Mouse (Mus musculus) lung, adult 2 months (tissue): ENCODE results near the gene Timeless. TPM values are rescaled to one million over a fixed set of nuclear protein-coding genes. Genes with fewer than 3 reads are reported as not detected.
"Not testable (repeated sequence)": the region's sequence is repeated elsewhere in the genome, so short reads cannot be mapped to it uniquely, and the experiment has no call there.

ENCODE experiments used
- DNase-seq: peaks from one replicate; pipeline ENCODE4 v3.0.0; 2022
- H3K4me1 ChIP-seq: fragments of 200-500 bp; 2 replicates; pipeline ENCODE4 v1.6.1; 2011; ENCODE audit warnings: low read length; ENCODE audit not compliant: control insufficient read depth, insufficient read depth
- H3K4me3 ChIP-seq: fragments of 200-500 bp; replicated peaks from 2 replicates; pipeline ENCODE3; 2011; ENCODE audit warnings: low read depth, mild to moderate bottlenecking, control low read depth, low read length; ENCODE audit errors: extremely low read depth
- CTCF ChIP-seq: fragments of 200-500 bp; IDR thresholded peaks from 2 replicates; pipeline ENCODE4 v1.5.1; 2011; ENCODE audit warnings: mild to moderate bottlenecking, low read length, control low read depth; ENCODE audit not compliant: insufficient read depth
- POLR2A ChIP-seq: fragments of 200-500 bp; IDR thresholded peaks from 2 replicates; pipeline ENCODE4 v1.6.1; 2011; ENCODE audit warnings: low read depth, mild to moderate bottlenecking, control low read depth, low read length, borderline replicate concordance; ENCODE audit errors: extremely low read depth
- WGBS: fragments of 180-500 bp; shearing (Covaris S2); methylation state at CpG from one replicate; pipeline ENCODE4 v1.1.7; 2018; 5-methylcytosine and 5-hydroxymethylcytosine counted together
- polyA plus RNA-seq: library from polyadenylated mRNA; depleted of rRNA; stranded (reverse); fragments of >200 nt; gene quantifications from 2 replicates; pipeline ENCODE4 v1.2.3, GENCODE M21; 2012

The Timeless gene
- polyA plus RNA-seq, 1 experiment = 7.8 TPM

- H3K4me3 ChIP-seq = no peak within 1 kb of the TSS
- no peak for DNase-seq
- WGBS = 67% methylated on average over 4 of the region's 4 CpGs
- no peaks in the 10 kb centered on the region for H3K4me1 ChIP-seq
- TF ChIP-seq CTCF = no peak
- no peak for TF ChIP-seq POLR2A
Measured at GRCm38 (mm10) chr10:128253677-128254255, 21.9 kb downstream of the Timeless start, which contains the start of gene Apon. Apon (plus strand) TSS chr10:128254096.

GRCm38 (mm10) chr10:128255925-128256324 is 24.1 kb downstream of the Timeless start:
- 80% methylated on average over 8 of the region's 8 CpGs for WGBS
- TF ChIP-seq POLR2A = no peak
- no peak for TF ChIP-seq CTCF

GRCm38 (mm10) chr10:128256328-128256727 is 24.5 kb downstream of the Timeless start:
- WGBS = 74% methylated on average over 8 of the region's 8 CpGs
- DNase-seq = no peak

More at GRCm38 (mm10) chr10:128255925-128256324, 24.1 kb downstream of the Timeless start:
- no peak overlapping the region for H3K4me3 ChIP-seq
- H3K4me1 ChIP-seq = no peaks in the 10 kb centered on the region
- DNase-seq = no peak

GRCm38 (mm10) chr10:128258953-128259352 is 27.1 kb downstream of the Timeless start:
- no peak for DNase-seq
- H3K4me1 ChIP-seq = no peaks in the 10 kb centered on the region
- H3K4me3 ChIP-seq = no peak overlapping the region
- TF ChIP-seq POLR2A = no peak
- no peak for TF ChIP-seq CTCF
- 56% methylated on average over 4 of the region's 4 CpGs for WGBS

More at GRCm38 (mm10) chr10:128256328-128256727, 24.5 kb downstream of the Timeless start:
- TF ChIP-seq CTCF (no peak), POLR2A (no peak)
- no peaks in the 10 kb centered on the region for H3K4me1 ChIP-seq
- no peak overlapping the region for H3K4me3 ChIP-seq

- DNase-seq = no peak
- TF ChIP-seq POLR2A (no peak), CTCF (no peak)
- 88% methylated on average over 5 of the region's 5 CpGs for WGBS
- H3K4me3 ChIP-seq = no peak overlapping the region
- no peaks in the 10 kb centered on the region for H3K4me1 ChIP-seq
Measured at GRCm38 (mm10) chr10:128259946-128260345, 28.1 kb downstream of the Timeless start.

- H3K4me1 ChIP-seq, DNase-seq, H3K4me3 ChIP-seq: not testable (repeated sequence)
- WGBS = 81% methylated on average over 7 of the region's 7 CpGs
Measured at GRCm38 (mm10) chr10:128260376-128260775, 28.5 kb downstream of the Timeless start.

- DNase-seq = no peak
- H3K4me1 ChIP-seq = no peaks in the 10 kb centered on the region
- no peak overlapping the region for H3K4me3 ChIP-seq
- WGBS = 68% methylated on average over 22 of the region's 22 CpGs
- TF ChIP-seq CTCF (no peak), POLR2A (no peak)
Measured at GRCm38 (mm10) chr10:128262300-128262699, 30.4 kb downstream of the Timeless start.

- no peak for DNase-seq
- Histone ChIP-seq H3K4me3 (no peak overlapping the region), H3K4me1 (no peaks in the 10 kb centered on the region)
- 75% methylated on average over 6 of the region's 6 CpGs for WGBS
- TF ChIP-seq CTCF (no peak), POLR2A (no peak)
Measured at GRCm38 (mm10) chr10:128263393-128264310, 31.8 kb downstream of the Timeless start.

GRCm38 (mm10) chr10:128268371-128268770 is 36.5 kb downstream of the Timeless start, which contains the start of gene Apof:
Apof (plus strand) TSS chr10:128268671.
- 85% methylated on average over 6 of the region's 6 CpGs for WGBS
- no peak within 1 kb of the TSS for H3K4me3 ChIP-seq
- H3K4me1 ChIP-seq = no peaks in the 10 kb centered on the region; the same call in 1 of the 2 replicates
- DNase-seq = no peak
- no peak for TF ChIP-seq CTCF
- no peak for TF ChIP-seq POLR2A
